Mouse (Mus musculus) small intestine, adult 2 months (tissue): ENCODE results near the gene Gja5. TPM values are rescaled to one million over a fixed set of nuclear protein-coding genes. Genes with fewer than 3 reads are reported as not detected.

ENCODE experiments used
- H3K27ac ChIP-seq: fragments of 200-500 bp; 2 replicates; pipeline ENCODE4 v1.5.1; 2012; ENCODE audit warnings: low read depth, low read length, control low read depth, inconsistent platforms; ENCODE audit not compliant: insufficient read depth
- H3K27me3 ChIP-seq: fragments of 200-500 bp; 2 replicates; pipeline ENCODE4 v1.6.1; 2012; ENCODE audit warnings: mild to moderate bottlenecking, moderate library complexity, low read length, inconsistent platforms; ENCODE audit not compliant: control insufficient read depth, insufficient read depth
- H3K36me3 ChIP-seq: fragments of 200-500 bp; 2 replicates; pipeline ENCODE4 v1.6.1; 2012; ENCODE audit warnings: mild to moderate bottlenecking, low read length, control low read depth, inconsistent platforms; ENCODE audit not compliant: control insufficient read depth, insufficient read depth
- H3K4me1 ChIP-seq: fragments of 200-500 bp; 2 replicates; pipeline ENCODE4 v1.6.1; 2012; ENCODE audit warnings: low read length, inconsistent platforms, mixed read lengths; ENCODE audit not compliant: control insufficient read depth, insufficient read depth, insufficient read length
- H3K4me3 ChIP-seq: fragments of 200-500 bp; 2 replicates; pipeline ENCODE4 v1.5.1; 2012; ENCODE audit warnings: low read depth, mild to moderate bottlenecking, control low read depth, inconsistent platforms, low read length, moderate library complexity
- CTCF ChIP-seq: fragments of 200-500 bp; IDR thresholded peaks from 2 replicates; pipeline ENCODE4 v1.5.1; 2012; ENCODE audit warnings: low read depth, mild to moderate bottlenecking, control low read depth, inconsistent platforms, low read length, moderate library complexity, mixed read lengths; ENCODE audit not compliant: insufficient replicate concordance, insufficient read length; ENCODE audit errors: extremely low read depth
- POLR2A ChIP-seq: fragments of 200-500 bp; IDR thresholded peaks from 2 replicates; pipeline ENCODE4 v1.6.1; 2012; ENCODE audit warnings: low read depth, mild to moderate bottlenecking, control low read depth, inconsistent platforms, low read length, moderate library complexity
- WGBS: fragments of 180-500 bp; shearing (Covaris S2); methylation state at CpG from one replicate; pipeline ENCODE4 v1.1.7; 2018; 5-methylcytosine and 5-hydroxymethylcytosine counted together
- polyA plus RNA-seq: library from polyadenylated mRNA; depleted of rRNA; stranded (reverse); fragments of >200 nt; gene quantifications from 2 replicates; pipeline ENCODE4 v1.2.3, GENCODE M21; 2012

Gene Gja5
- polyA plus RNA-seq, 1 experiment: 0.62 TPM

DNA sequence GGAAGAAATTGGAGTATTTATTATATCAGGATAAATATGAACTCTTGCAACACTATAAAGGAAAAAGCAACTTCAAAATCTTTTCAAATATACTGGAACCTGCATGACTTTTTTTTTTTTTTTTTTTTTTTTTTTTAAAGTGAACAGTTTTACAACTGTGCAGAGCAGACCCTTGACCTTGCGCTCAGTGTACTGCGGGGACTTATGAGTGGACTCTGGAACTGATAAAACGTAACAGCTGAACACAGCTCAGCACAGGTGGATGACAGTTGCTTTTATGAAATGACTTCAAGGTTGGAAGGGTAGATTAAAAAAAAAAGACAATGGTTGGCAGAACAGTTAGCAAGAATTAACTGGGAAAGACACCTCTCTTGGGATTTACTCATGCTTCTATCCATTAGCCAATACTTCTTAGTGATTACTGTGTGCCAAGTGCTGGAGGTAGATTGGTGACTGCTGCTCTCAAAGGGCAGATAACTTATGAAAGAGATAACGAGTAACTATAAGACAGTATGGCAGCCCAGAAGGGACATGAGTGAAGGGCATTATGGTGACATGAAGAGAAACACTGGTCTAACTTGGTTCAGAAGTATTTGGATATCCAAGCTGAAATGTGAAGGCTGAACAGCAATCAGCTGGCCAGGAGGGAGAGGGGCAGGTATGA is 2.0 kb upstream of the Gja5 start:
- peak overlapping the region; percentile 98 for H3K27ac ChIP-seq
- H3K36me3 ChIP-seq: peaks cover 8% of the 10 kb centered on the region
- TF ChIP-seq POLR2A (no peak), CTCF (no peak)
- no peaks in the 10 kb centered on the region for H3K27me3 ChIP-seq
- H3K4me3 ChIP-seq: no peak overlapping the region
- whole genome bisulfite sequencing: 30% methylated on average over 4 of the region's 4 CpGs
- H3K4me1 ChIP-seq: peaks cover 7% of the 10 kb centered on the region; the same call in 1 of the 2 replicates

- no peaks in the 10 kb centered on the region for H3K36me3 ChIP-seq
- WGBS: under 1% methylated on average over 40 of the region's 40 CpGs
- TF ChIP-seq CTCF (no peak), POLR2A (peak; percentile 75; the same call in 1 of the 2 replicates)
- H3K4me1 ChIP-seq: peaks cover 7% of the 10 kb centered on the region; the same call in 1 of the 2 replicates
- no peaks in the 10 kb centered on the region for H3K27me3 ChIP-seq
- H3K27ac ChIP-seq: peak within 1 kb of the TSS; percentile 38; the same call in 1 of the 2 replicates
- peak within 1 kb of the TSS; percentile 96 for H3K4me3 ChIP-seq
These were observed 503 bp downstream of the Gja5 start, which contains the start of gene Gpr89 for GRCm38 (mm10) chr3:96904851-96905541. Gene Gpr89 (minus strand): TSS chr3:96905346.

DNA sequence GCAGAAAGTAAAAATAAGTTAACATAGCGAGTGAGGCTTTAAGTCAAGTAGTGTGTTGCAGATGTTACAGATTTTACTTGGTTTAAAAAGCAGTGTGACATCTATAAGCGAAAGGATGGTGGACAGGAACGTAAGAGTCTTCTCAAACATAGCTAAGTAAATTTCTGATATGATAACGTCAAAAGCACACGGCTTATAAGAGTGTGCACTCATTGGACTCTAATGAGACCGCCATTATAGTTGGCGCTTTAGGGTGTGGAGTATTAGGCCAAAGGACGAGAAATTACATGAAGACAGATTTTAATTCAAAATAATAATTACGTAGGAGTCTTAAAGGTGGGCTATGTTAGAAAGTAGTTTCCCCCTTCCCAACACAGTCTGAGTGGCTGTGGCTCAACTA is 1.1 kb downstream of the Gja5 start:
- no peaks in the 10 kb centered on the region for H3K27me3 ChIP-seq
- TF ChIP-seq POLR2A (no peak), CTCF (no peak)
- H3K27ac ChIP-seq: no peak overlapping the region
- no peaks in the 10 kb centered on the region for H3K36me3 ChIP-seq
- H3K4me3 ChIP-seq: no peak overlapping the region
- H3K4me1 ChIP-seq: peaks cover 7% of the 10 kb centered on the region; the same call in 1 of the 2 replicates
- WGBS: 19% methylated on average over 9 of the region's 9 CpGs

DNA sequence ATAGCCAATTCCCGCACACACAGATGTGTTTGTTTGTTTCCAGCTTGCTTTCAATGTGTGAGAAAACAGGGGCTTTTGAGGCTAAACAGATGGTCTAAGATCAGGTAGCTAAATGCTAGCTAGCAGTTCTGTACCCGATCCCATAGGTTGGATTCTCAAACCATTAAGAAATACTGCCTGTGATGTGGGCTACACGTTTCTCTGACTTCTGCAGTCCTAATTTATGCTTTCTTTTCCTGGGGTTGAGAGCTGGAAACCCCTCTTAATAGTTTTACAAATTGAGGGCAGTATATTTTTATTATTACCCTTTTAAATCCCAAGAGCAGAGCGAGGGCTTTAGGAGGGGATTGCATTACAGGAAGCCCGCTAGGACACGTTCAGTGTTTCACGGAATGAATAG is 16.5 kb downstream of the Gja5 start:
- Histone ChIP-seq H3K27ac (no peak overlapping the region), H3K36me3 (no peaks in the 10 kb centered on the region), H3K4me1 (no peaks in the 10 kb centered on the region), H3K27me3 (no peaks in the 10 kb centered on the region), H3K4me3 (no peak overlapping the region)
- no peak for TF ChIP-seq CTCF
- TF ChIP-seq POLR2A: no peak
- WGBS: 76% methylated on average over 7 of the region's 7 CpGs

GRCm38 (mm10) chr3:96924631-96925030 is 20.1 kb downstream of the Gja5 start:
- H3K4me1 ChIP-seq: no peaks in the 10 kb centered on the region
- H3K27ac ChIP-seq: no peak overlapping the region
- H3K36me3 ChIP-seq: no peaks in the 10 kb centered on the region
- no peak overlapping the region for H3K4me3 ChIP-seq
- WGBS: 75% methylated on average over 4 of the region's 4 CpGs
- TF ChIP-seq CTCF: no peak
- TF ChIP-seq POLR2A: no peak
- H3K27me3 ChIP-seq: no peaks in the 10 kb centered on the region

DNA sequence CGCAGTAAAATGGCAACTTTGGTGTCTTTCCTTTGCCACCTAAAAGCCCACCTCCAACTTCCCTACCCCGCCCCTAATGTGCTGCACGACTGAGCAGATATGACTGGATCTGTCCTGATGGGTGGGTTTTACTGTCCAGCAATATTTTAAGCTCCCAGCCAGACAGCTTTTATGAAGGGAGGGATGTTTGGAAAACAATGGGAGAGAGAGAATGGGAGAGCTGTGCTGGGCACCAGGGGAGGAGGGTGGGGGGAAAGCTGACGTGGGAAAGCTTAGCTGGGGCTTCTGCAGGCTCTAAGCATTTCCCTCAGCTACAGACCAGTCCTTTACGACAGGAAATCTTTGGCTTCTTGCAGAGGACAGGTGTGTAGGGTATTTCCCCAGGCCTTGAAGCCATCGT is 21.4 kb downstream of the Gja5 start, which contains the start of gene Gja8:
Gene Gja8 (minus strand): TSS at position 101 of the 400 bp plus-strand sequence.
- no peaks in the 10 kb centered on the region for H3K36me3 ChIP-seq
- no peak within 1 kb of the TSS for H3K4me3 ChIP-seq
- no peaks in the 10 kb centered on the region for H3K4me1 ChIP-seq
- no peak for TF ChIP-seq CTCF
- TF ChIP-seq POLR2A: no peak
- no peak within 1 kb of the TSS for H3K27ac ChIP-seq
- WGBS: 60% methylated on average over 6 of the region's 6 CpGs
- no peaks in the 10 kb centered on the region for H3K27me3 ChIP-seq

GRCm38 (mm10) chr3:96931261-96931681 is 26.8 kb downstream of the Gja5 start:
- TF ChIP-seq POLR2A: no peak
- TF ChIP-seq CTCF: no peak
- Histone ChIP-seq H3K4me1 (no peaks in the 10 kb centered on the region), H3K36me3 (no peaks in the 10 kb centered on the region), H3K27ac (no peak overlapping the region), H3K4me3 (no peak overlapping the region), H3K27me3 (no peaks in the 10 kb centered on the region)
- 32% methylated on average over 5 of the region's 5 CpGs for WGBS
